Mouse (Mus musculus): ENCODE measurements at regions not wholly inside any gene's neighbourhood (a gene's known extent, or its start where the extent isn't known, plus 50 kb on each side); places are given as distances from the start of the nearest gene placed in this dataset.

- no peak for TF ChIP-seq CTCF (IDR thresholded peaks at IDR 0.05; ENCODE audit: control insufficient read depth, insufficient read depth, insufficient replicate concordance, low read depth, low read length)
- no peak for TF ChIP-seq POLR2A (IDR thresholded peaks at IDR 0.05; ENCODE audit: control insufficient read depth, low read depth, low read length)
Observed at GRCm38 (mm10) chr16:78480261-78480660, 96.2 kb downstream of the D16Ertd472e start.

All from testis, adult 2 months (tissue).